Mouse (Mus musculus): ENCODE data around the gene Calhm4.
"Not testable (repeated sequence)": the region's sequence is repeated elsewhere in the genome, so short reads cannot be mapped to it uniquely, and the experiment has no call there.

Gene Calhm4

GRCm38 (mm10) chr10:34044210-34044609 lies at the start of gene Calhm4:
Gene Calhm4 (minus strand): TSS chr10:34044310.
- no peak for DNase-seq (ENCODE audit: low read depth, low spot score)

GRCm38 (mm10) chr10:34091888-34092287 lies 47.8 kb upstream of the Calhm4 start:
- DNase-seq (ENCODE audit: low read depth, low spot score) = no peak

GRCm38 (mm10) chr10:34090481-34090880 lies 46.4 kb upstream of the Calhm4 start:
- DNase-seq (ENCODE audit: low read depth, low spot score) = no peak

- no peak for DNase-seq (ENCODE audit: low read depth, low spot score)
Measured at GRCm38 (mm10) chr10:34089517-34089916, 45.4 kb upstream of the Calhm4 start.

- DNase-seq (ENCODE audit: low read depth, low spot score) = no peak
Measured at GRCm38 (mm10) chr10:34088515-34088914, 44.4 kb upstream of the Calhm4 start.

GRCm38 (mm10) chr10:34086514-34086913 lies 42.4 kb upstream of the Calhm4 start:
- DNase-seq (ENCODE audit: low read depth, low spot score) = no peak

GRCm38 (mm10) chr10:34074522-34075200 lies 30.6 kb upstream of the Calhm4 start:
- no peak for DNase-seq (ENCODE audit: low read depth, low spot score)

GRCm38 (mm10) chr10:34071650-34072049 lies 27.5 kb upstream of the Calhm4 start:
- DNase-seq (ENCODE audit: low read depth, low spot score) = no peak

GRCm38 (mm10) chr10:34070999-34071492 lies 26.9 kb upstream of the Calhm4 start:
- no peak for DNase-seq (ENCODE audit: low read depth, low spot score)

GRCm38 (mm10) chr10:34069606-34070005 lies 25.5 kb upstream of the Calhm4 start:
- no peak for DNase-seq (ENCODE audit: low read depth, low spot score)

GRCm38 (mm10) chr10:34066591-34066990 lies 22.5 kb upstream of the Calhm4 start:
- DNase-seq (ENCODE audit: low read depth, low spot score) = no peak

GRCm38 (mm10) chr10:34053987-34054386 lies 9.9 kb upstream of the Calhm4 start:
- no peak for DNase-seq (ENCODE audit: low read depth, low spot score)

GRCm38 (mm10) chr10:34037401-34037800 lies 6.7 kb downstream of the Calhm4 start, which contains the start of gene Trappc3l:
Gene Trappc3l (plus strand): TSS chr10:34037597.
- no peak for DNase-seq (ENCODE audit: low read depth, low spot score)

- peak; percentile 57 for DNase-seq (ENCODE audit: low read depth, low spot score)
Measured at GRCm38 (mm10) chr10:34036587-34036986, 7.5 kb downstream of the Calhm4 start.

GRCm38 (mm10) chr10:34033630-34034305 lies 10.3 kb downstream of the Calhm4 start:
- peak; percentile 22 for DNase-seq (ENCODE audit: low read depth, low spot score)

- peak; percentile 44 for DNase-seq (ENCODE audit: low read depth, low spot score)
Measured at GRCm38 (mm10) chr10:34030322-34030721, 13.8 kb downstream of the Calhm4 start.

- DNase-seq (ENCODE audit: low read depth, low spot score) = peak; percentile 98
Measured at GRCm38 (mm10) chr10:34019302-34020075, 24.6 kb downstream of the Calhm4 start, which contains the start of gene Rwdd1. Gene Rwdd1 (minus strand): TSS chr10:34019624.

GRCm38 (mm10) chr10:34018746-34019301 lies 25.3 kb downstream of the Calhm4 start:
- DNase-seq (ENCODE audit: low read depth, low spot score) = peak; percentile 70

GRCm38 (mm10) chr10:34013241-34013640 lies 30.9 kb downstream of the Calhm4 start:
- DNase-seq (ENCODE audit: low read depth, low spot score) = no peak

GRCm38 (mm10) chr10:34012581-34012980 lies 31.5 kb downstream of the Calhm4 start:
- no peak for DNase-seq (ENCODE audit: low read depth, low spot score)

GRCm38 (mm10) chr10:33998397-33998796 lies 45.7 kb downstream of the Calhm4 start:
- no peak for DNase-seq (ENCODE audit: low read depth, low spot score)

GRCm38 (mm10) chr10:33996686-33997085 lies 47.4 kb downstream of the Calhm4 start:
- not testable (repeated sequence) for DNase-seq (ENCODE audit: low read depth, low spot score)
